Mouse (Mus musculus): ENCODE results near the gene Epb42. TPM values are rescaled to one million over a fixed set of nuclear protein-coding genes. Genes with fewer than 3 reads are reported as not detected.
"Not testable (repeated sequence)": the region's sequence is repeated elsewhere in the genome, so short reads cannot be mapped to it uniquely, and the experiment has no call there.

Gene Epb42
- polyA plus RNA-seq, 1 experiment from 2014 or later: 161 TPM

- no peaks in the 10 kb centered on the region for H3K36me3 ChIP-seq (replicated peaks)
- no peak overlapping the region for H3K4me3 ChIP-seq (replicated peaks)
- no peaks in the 10 kb centered on the region for H3K9me3 ChIP-seq (replicated peaks)
- H3K4me1 ChIP-seq (replicated peaks): peaks cover 30% of the 10 kb centered on the region
- 66% methylated on average over 5 of the region's 5 CpGs for WGBS (ENCODE audit: insufficient replicate concordance)
- H3K4me2 ChIP-seq: no peak overlapping the region
- ATAC-seq (ENCODE audit: insufficient read depth): no peak
- peaks cover 17% of the 10 kb centered on the region; the same call in 1 of the 2 replicates for H3K27me3 ChIP-seq
- no peak overlapping the region for H3K9ac ChIP-seq
- no peak overlapping the region for H3K27ac ChIP-seq (replicated peaks)
Measured at GRCm38 (mm10) chr2:121052176-121052575, 15.3 kb upstream of the Epb42 start.

- peaks cover 17% of the 10 kb centered on the region for H3K27me3 ChIP-seq
- no peak overlapping the region for H3K9ac ChIP-seq
- H3K27ac ChIP-seq (replicated peaks): no peak overlapping the region
- no peak overlapping the region for H3K4me2 ChIP-seq
- H3K36me3 ChIP-seq (replicated peaks): no peaks in the 10 kb centered on the region
- H3K9me3 ChIP-seq (replicated peaks): no peaks in the 10 kb centered on the region
- no peak overlapping the region for H3K4me3 ChIP-seq (replicated peaks)
- ATAC-seq (ENCODE audit: insufficient read depth): no peak
- 73% methylated on average over 4 of the region's 4 CpGs for WGBS (ENCODE audit: insufficient replicate concordance)
- peaks cover 6% of the 10 kb centered on the region; the same call in 1 of the 2 replicates for H3K4me1 ChIP-seq (replicated peaks)
Measured at GRCm38 (mm10) chr2:121045653-121046052, 8.8 kb upstream of the Epb42 start.

- Histone ChIP-seq H3K36me3 (replicated peaks) (no peaks in the 10 kb centered on the region), H3K4me3 (replicated peaks) (no peak overlapping the region), H3K27ac (replicated peaks) (no peak overlapping the region), H3K9me3 (replicated peaks) (no peaks in the 10 kb centered on the region), H3K4me2 (no peak overlapping the region), H3K4me1 (replicated peaks) (peaks cover 21% of the 10 kb centered on the region), H3K9ac (no peak overlapping the region), H3K27me3 (peaks cover 9% of the 10 kb centered on the region)
- WGBS (ENCODE audit: insufficient replicate concordance): 33% methylated on average over 5 of the region's 5 CpGs
- ATAC-seq (ENCODE audit: insufficient read depth): no peak
Measured at GRCm38 (mm10) chr2:121041098-121041497, 4.2 kb upstream of the Epb42 start.

- WGBS (ENCODE audit: insufficient replicate concordance): 92% methylated on average over 1 of the region's 1 CpGs
- Histone ChIP-seq H3K9me3 (replicated peaks) (no peaks in the 10 kb centered on the region), H3K4me2 (no peak overlapping the region), H3K27ac (replicated peaks) (no peak overlapping the region), H3K4me1 (replicated peaks) (peaks cover 27% of the 10 kb centered on the region), H3K9ac (no peak overlapping the region), H3K4me3 (replicated peaks) (no peak overlapping the region), H3K36me3 (replicated peaks) (peaks cover 12% of the 10 kb centered on the region), H3K27me3 (peaks cover 4% of the 10 kb centered on the region; the same call in 1 of the 2 replicates)
- no peak for ATAC-seq (ENCODE audit: insufficient read depth)
Measured at GRCm38 (mm10) chr2:121039382-121039781, 2.5 kb upstream of the Epb42 start.

GRCm38 (mm10) chr2:121038851-121039250 lies 2.0 kb upstream of the Epb42 start:
- Histone ChIP-seq H3K4me1 (replicated peaks) (peaks cover 31% of the 10 kb centered on the region), H3K4me2 (0 out of 2 replicates have a peak overlapping the region, but pooled peaks have one; percentile 6), H3K36me3 (replicated peaks) (peaks cover 18% of the 10 kb centered on the region), H3K27ac (replicated peaks) (peak overlapping the region; percentile 49)
- H3K4me3 ChIP-seq (replicated peaks); H3K27me3 ChIP-seq; H3K9me3 ChIP-seq (replicated peaks); ATAC-seq (ENCODE audit: insufficient read depth); H3K9ac ChIP-seq: not testable (repeated sequence)
- WGBS (ENCODE audit: insufficient replicate concordance): 94% methylated on average over 1 of the region's 1 CpGs

GRCm38 (mm10) chr2:121022918-121023317 lies 14.0 kb downstream of the Epb42 start:
- Histone ChIP-seq H3K27me3 (no peaks in the 10 kb centered on the region), H3K27ac (replicated peaks) (no peak overlapping the region), H3K4me2 (no peak overlapping the region), H3K36me3 (replicated peaks) (peaks cover 97% of the 10 kb centered on the region), H3K4me3 (replicated peaks) (no peak overlapping the region), H3K4me1 (replicated peaks) (peaks cover 12% of the 10 kb centered on the region), H3K9ac (no peak overlapping the region), H3K9me3 (replicated peaks) (no peaks in the 10 kb centered on the region)
- ATAC-seq (ENCODE audit: insufficient read depth): no peak
- WGBS (ENCODE audit: insufficient replicate concordance): 71% methylated on average over 5 of the region's 5 CpGs

GRCm38 (mm10) chr2:121017151-121017550 lies 19.7 kb downstream of the Epb42 start:
- Histone ChIP-seq H3K36me3 (replicated peaks) (peaks cover 81% of the 10 kb centered on the region), H3K4me1 (replicated peaks) (no peaks in the 10 kb centered on the region), H3K27ac (replicated peaks) (no peak overlapping the region), H3K27me3 (no peaks in the 10 kb centered on the region), H3K4me2 (no peak overlapping the region), H3K4me3 (replicated peaks) (no peak overlapping the region), H3K9me3 (replicated peaks) (no peaks in the 10 kb centered on the region), H3K9ac (no peak overlapping the region)
- 89% methylated on average over 1 of the region's 1 CpGs for whole genome bisulfite sequencing (ENCODE audit: insufficient replicate concordance)
- no peak for ATAC-seq (ENCODE audit: insufficient read depth)

- no peaks in the 10 kb centered on the region for H3K9me3 ChIP-seq (replicated peaks)
- no peak overlapping the region for H3K27ac ChIP-seq (replicated peaks)
- no peak for ATAC-seq (ENCODE audit: insufficient read depth)
- H3K4me2 ChIP-seq: no peak overlapping the region
- peaks cover 79% of the 10 kb centered on the region for H3K36me3 ChIP-seq (replicated peaks)
- no peaks in the 10 kb centered on the region for H3K27me3 ChIP-seq
- no peaks in the 10 kb centered on the region for H3K4me1 ChIP-seq (replicated peaks)
- H3K9ac ChIP-seq: no peak overlapping the region
- WGBS (ENCODE audit: insufficient replicate concordance): 87% methylated on average over 9 of the region's 9 CpGs
- H3K4me3 ChIP-seq (replicated peaks): no peak overlapping the region
Measured at GRCm38 (mm10) chr2:121016226-121016625, 20.6 kb downstream of the Epb42 start.

- Histone ChIP-seq H3K27ac (replicated peaks) (no peak overlapping the region), H3K4me3 (replicated peaks) (no peak overlapping the region), H3K9ac (no peak overlapping the region), H3K27me3 (no peaks in the 10 kb centered on the region), H3K9me3 (replicated peaks) (no peaks in the 10 kb centered on the region), H3K4me1 (replicated peaks) (0 out of 2 replicates have a peak, but pooled peaks cover 1% of the 10 kb centered on the region), H3K4me2 (no peak overlapping the region), H3K36me3 (replicated peaks) (peaks cover 77% of the 10 kb centered on the region)
- 70% methylated on average over 2 of the region's 2 CpGs for WGBS (ENCODE audit: insufficient replicate concordance)
- ATAC-seq (ENCODE audit: insufficient read depth): no peak
Measured at GRCm38 (mm10) chr2:121015507-121015906, 21.4 kb downstream of the Epb42 start.

GRCm38 (mm10) chr2:121012676-121013075 lies 24.2 kb downstream of the Epb42 start:
- H3K36me3 ChIP-seq (replicated peaks): peaks cover 52% of the 10 kb centered on the region
- no peak overlapping the region for H3K4me2 ChIP-seq
- H3K9ac ChIP-seq: no peak overlapping the region
- H3K27me3 ChIP-seq: no peaks in the 10 kb centered on the region
- ATAC-seq (ENCODE audit: insufficient read depth): no peak
- 84% methylated on average over 9 of the region's 9 CpGs for WGBS (ENCODE audit: insufficient replicate concordance)
- H3K4me1 ChIP-seq (replicated peaks): peaks cover 22% of the 10 kb centered on the region
- H3K9me3 ChIP-seq (replicated peaks): no peaks in the 10 kb centered on the region
- H3K4me3 ChIP-seq (replicated peaks): no peak overlapping the region
- H3K27ac ChIP-seq (replicated peaks): no peak overlapping the region

GRCm38 (mm10) chr2:121009071-121009677 lies 27.7 kb downstream of the Epb42 start:
- H3K9ac ChIP-seq: peak overlapping the region; percentile 84
- peak overlapping the region; percentile 88 for H3K4me3 ChIP-seq (replicated peaks)
- H3K27me3 ChIP-seq: no peaks in the 10 kb centered on the region
- H3K4me1 ChIP-seq (replicated peaks): peaks cover 22% of the 10 kb centered on the region
- H3K4me2 ChIP-seq: peak overlapping the region; percentile 81
- peaks cover 28% of the 10 kb centered on the region for H3K36me3 ChIP-seq (replicated peaks)
- no peak for ATAC-seq (ENCODE audit: insufficient read depth)
- WGBS (ENCODE audit: insufficient replicate concordance): 18% methylated on average over 5 of the region's 5 CpGs
- H3K9me3 ChIP-seq (replicated peaks): no peaks in the 10 kb centered on the region
- peak overlapping the region; percentile 88 for H3K27ac ChIP-seq (replicated peaks)

- Histone ChIP-seq H3K27me3 (no peaks in the 10 kb centered on the region), H3K36me3 (replicated peaks) (peaks cover 24% of the 10 kb centered on the region), H3K9me3 (replicated peaks) (no peaks in the 10 kb centered on the region), H3K27ac (replicated peaks) (peak overlapping the region; percentile 88), H3K9ac (peak overlapping the region; percentile 84), H3K4me3 (replicated peaks) (peak overlapping the region; percentile 88), H3K4me2 (peak overlapping the region; percentile 81), H3K4me1 (replicated peaks) (peaks cover 22% of the 10 kb centered on the region)
- under 1% methylated on average over 12 of the region's 12 CpGs for WGBS (ENCODE audit: insufficient replicate concordance)
- ATAC-seq (ENCODE audit: insufficient read depth): peak; percentile 50
Measured at GRCm38 (mm10) chr2:121008664-121009007, 28.2 kb downstream of the Epb42 start.
